Mouse (Mus musculus): ENCODE measurements around the gene Atp6v1d. TPM values are rescaled to one million over a fixed set of nuclear protein-coding genes. Genes with fewer than 3 reads are reported as not detected.

Atp6v1d gene
- polyA plus RNA-seq (2015; fragmentation: Nextera tagmentation; extraction: Ambion mirVana): 72.1 and 76.5 TPM in 2 replicates

DNA sequence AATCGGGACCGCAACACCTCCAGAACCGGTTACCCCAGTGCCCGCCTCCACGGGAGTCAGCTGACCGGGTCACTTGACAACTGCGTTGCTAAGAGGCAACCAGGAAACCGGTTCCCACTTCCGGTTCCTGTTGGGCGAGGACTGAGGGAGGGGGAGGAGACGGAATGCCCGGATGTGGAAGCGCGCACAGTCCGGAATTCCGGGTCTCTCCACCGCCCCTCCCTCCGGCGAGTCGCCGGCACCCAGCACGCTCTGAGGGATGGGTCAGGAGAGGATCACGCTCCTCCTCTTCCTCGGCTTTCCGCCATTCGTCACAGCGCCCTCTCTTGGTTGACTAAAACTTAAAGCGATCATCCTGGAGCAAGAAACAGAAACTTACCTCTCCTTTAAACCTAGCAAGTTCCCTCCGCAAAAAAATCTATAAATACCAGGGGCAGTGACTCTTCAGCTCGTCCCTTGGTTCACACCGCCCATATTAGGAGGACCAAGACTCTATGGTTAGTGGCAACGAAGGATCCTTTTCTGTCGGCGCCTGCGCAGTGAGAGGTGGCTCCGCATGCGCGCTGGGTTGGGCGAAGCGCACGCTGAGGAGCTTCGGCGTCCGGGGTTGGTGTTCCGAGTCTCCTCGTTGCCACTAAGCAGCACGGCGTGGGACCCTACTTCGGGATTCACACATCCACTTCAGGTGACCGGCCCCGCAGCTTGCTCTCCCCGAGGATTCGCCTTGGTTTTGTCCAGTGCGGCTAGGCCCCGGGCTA, at the start of gene Atp6v1d, which contains the start of gene Eif2s1:
Atp6v1d (minus strand) TSS at position 143 of the 758 bp plus-strand sequence.
Eif2s1 (plus strand) TSS at position 324 of the 758 bp plus-strand sequence.
- H3K9ac ChIP-seq (ENCODE audit: low read length): peak within 1 kb of the TSS; percentile 88
- H3K27me3 ChIP-seq (ENCODE audit: control insufficient read depth, insufficient read depth, low read length): no peaks in the 10 kb centered on the region
- H3K4me3 ChIP-seq (ENCODE audit: low read depth, low read length): peak within 1 kb of the TSS; percentile 75
- peak; percentile 100 for ATAC-seq (ENCODE audit: low FRiP score, low TSS enrichment)
- 0 out of 2 replicates have a peak, but pooled peaks cover 2% of the 10 kb centered on the region for H3K4me1 ChIP-seq (replicated peaks; ENCODE audit: control insufficient read depth, insufficient read depth)
- peak; percentile 100 for DNase-seq (ENCODE audit: low spot score)
- peak within 1 kb of the TSS; percentile 77 for H3K4me2 ChIP-seq (replicated peaks; ENCODE audit: low read depth)
- peak within 1 kb of the TSS; percentile 91 for H3K27ac ChIP-seq (replicated peaks)
- TF ChIP-seq EP300 (optimal IDR thresholded peaks at IDR 0.05) (peak; percentile 81), CTCF (IDR thresholded peaks at IDR 0.05; ENCODE audit: low read depth) (peak; percentile 92)
- H3K9me3 ChIP-seq (ENCODE audit: control insufficient read depth, low read length): no peaks in the 10 kb centered on the region
- WGBS: under 1% methylated on average over 55 of the region's 55 CpGs
- H3K36me3 ChIP-seq (ENCODE audit: control insufficient read depth, insufficient read depth, low read length): no peaks in the 10 kb centered on the region

DNA sequence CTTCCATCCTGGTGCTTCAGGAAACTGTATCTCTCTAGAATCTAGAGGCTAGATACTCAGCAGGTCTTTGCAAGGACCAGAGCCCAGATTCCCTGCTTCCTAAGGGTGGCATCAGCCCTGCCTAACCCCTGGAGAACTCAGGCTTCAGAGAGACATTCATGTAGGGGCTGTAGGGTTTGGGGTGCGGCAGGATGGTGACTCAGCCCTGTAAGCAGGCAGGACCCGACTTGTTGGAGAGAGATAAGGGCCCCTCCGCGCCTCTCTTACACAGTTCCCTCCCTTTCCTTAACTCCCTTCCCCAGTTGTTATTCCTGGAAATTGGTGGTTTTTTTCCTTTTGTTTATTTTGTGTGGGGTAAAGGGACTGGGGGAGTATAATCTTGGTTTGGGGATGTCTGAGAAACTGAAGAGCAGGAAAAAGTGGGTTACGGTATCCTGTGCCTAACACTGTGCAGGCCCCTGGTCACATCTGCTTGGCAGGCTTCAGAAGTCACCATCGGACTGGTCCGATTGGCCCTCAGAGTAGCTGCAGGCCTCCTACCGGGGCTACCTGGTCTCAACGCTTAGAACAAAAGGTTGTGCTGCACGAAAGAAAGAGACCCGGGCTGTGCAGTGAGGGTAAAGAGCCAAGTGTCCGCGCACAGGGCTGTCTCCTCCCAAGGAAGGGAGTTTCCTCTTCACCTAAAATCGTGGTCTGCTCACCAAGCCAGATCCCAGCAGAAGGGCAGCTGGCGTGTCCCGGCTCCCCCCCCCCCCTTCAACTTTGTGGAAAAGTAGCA, 49.4 kb upstream of the Atp6v1d start:
- DNase-seq (ENCODE audit: low spot score) (peak; percentile 69), ATAC-seq (ENCODE audit: low FRiP score, low TSS enrichment) (peak; percentile 69)
- 16% methylated on average over 16 of the region's 16 CpGs for WGBS
- peak overlapping the region; percentile 66 for H3K4me2 ChIP-seq (replicated peaks; ENCODE audit: low read depth)
- TF ChIP-seq CTCF (IDR thresholded peaks at IDR 0.05; ENCODE audit: low read depth) (no peak), EP300 (optimal IDR thresholded peaks at IDR 0.05) (no peak)
- H3K9me3 ChIP-seq (ENCODE audit: control insufficient read depth, low read length): 0 out of 2 replicates have a peak, but pooled peaks cover 3% of the 10 kb centered on the region
- no peaks in the 10 kb centered on the region for H3K4me1 ChIP-seq (replicated peaks; ENCODE audit: control insufficient read depth, insufficient read depth)
- H3K27me3 ChIP-seq (ENCODE audit: control insufficient read depth, insufficient read depth, low read length): no peaks in the 10 kb centered on the region
- no peaks in the 10 kb centered on the region for H3K36me3 ChIP-seq (ENCODE audit: control insufficient read depth, insufficient read depth, low read length)
- H3K9ac ChIP-seq (ENCODE audit: low read length): peak overlapping the region; percentile 53
- peak overlapping the region; percentile 40 for H3K4me3 ChIP-seq (ENCODE audit: low read depth, low read length)
- peak overlapping the region; percentile 87 for H3K27ac ChIP-seq (replicated peaks)

DNA sequence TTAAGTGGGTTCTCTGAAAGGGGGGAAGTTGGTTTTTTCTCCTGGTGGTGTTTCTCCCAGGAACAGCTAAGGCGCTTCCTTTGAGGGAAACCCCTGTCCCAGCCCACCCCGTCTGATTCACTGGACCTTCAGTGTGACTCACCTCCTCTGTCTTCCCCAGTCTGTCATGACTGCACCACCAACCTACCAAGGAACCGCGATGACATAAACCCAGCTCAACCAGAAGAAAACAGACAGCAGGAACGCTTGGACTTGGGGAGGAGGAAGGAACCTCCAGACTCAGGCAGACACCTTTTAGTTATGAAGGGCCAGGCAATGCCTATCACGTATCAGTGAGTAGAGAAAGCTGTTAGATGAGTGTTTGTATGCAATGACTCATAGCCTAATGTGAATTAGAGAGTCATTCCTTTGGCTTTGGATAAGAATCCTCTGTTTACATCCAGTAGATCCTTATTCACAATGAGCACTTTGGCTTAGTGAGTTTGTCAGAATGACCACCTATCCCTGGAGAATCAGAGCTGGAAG, 46.7 kb upstream of the Atp6v1d start:
- Histone ChIP-seq H3K27me3 (ENCODE audit: control insufficient read depth, insufficient read depth, low read length) (no peaks in the 10 kb centered on the region), H3K4me1 (replicated peaks; ENCODE audit: control insufficient read depth, insufficient read depth) (no peaks in the 10 kb centered on the region), H3K4me3 (ENCODE audit: low read depth, low read length) (no peak overlapping the region), H3K36me3 (ENCODE audit: control insufficient read depth, insufficient read depth, low read length) (no peaks in the 10 kb centered on the region), H3K9ac (ENCODE audit: low read length) (no peak overlapping the region), H3K27ac (replicated peaks) (peak overlapping the region; percentile 40; the same call in 1 of the 2 replicates), H3K4me2 (replicated peaks; ENCODE audit: low read depth) (no peak overlapping the region), H3K9me3 (ENCODE audit: control insufficient read depth, low read length) (0 out of 2 replicates have a peak, but pooled peaks cover 3% of the 10 kb centered on the region)
- ATAC-seq (ENCODE audit: low FRiP score, low TSS enrichment) (peak; percentile 11; the same call in 1 of the 2 replicates), DNase-seq (ENCODE audit: low spot score) (peak; percentile 23)
- TF ChIP-seq EP300 (optimal IDR thresholded peaks at IDR 0.05): no peak
- TF ChIP-seq CTCF (IDR thresholded peaks at IDR 0.05; ENCODE audit: low read depth): no peak
- 56% methylated on average over 6 of the region's 6 CpGs for WGBS

DNA sequence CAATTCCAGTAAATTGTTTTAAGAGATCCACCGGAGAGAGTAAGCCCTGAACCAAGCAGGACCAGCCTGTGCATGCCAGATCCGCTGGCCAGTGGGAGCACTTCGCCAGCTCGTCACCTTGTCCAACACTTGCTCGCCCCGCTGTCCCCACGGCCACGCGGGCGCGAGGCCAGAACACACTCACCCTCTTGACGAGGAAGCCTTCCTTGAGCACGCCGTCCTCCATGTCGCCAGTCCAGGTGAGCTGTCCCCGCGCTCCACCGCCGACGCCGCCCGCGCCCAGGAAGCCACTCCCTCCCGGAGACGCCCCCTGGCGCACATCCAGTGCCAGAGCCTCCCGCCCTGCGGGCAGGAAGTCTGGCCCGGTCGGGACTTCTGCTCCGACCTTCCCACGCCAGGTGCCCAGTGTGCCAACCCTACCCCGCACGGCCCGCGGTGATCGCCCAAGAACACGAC, 45.3 kb upstream of the Atp6v1d start, which contains the start of gene Plek2:
Plek2 (minus strand) TSS at position 258 of the 456 bp plus-strand sequence.
- Histone ChIP-seq H3K4me2 (replicated peaks; ENCODE audit: low read depth) (peak within 1 kb of the TSS; percentile 66), H3K36me3 (ENCODE audit: control insufficient read depth, insufficient read depth, low read length) (no peaks in the 10 kb centered on the region), H3K27ac (replicated peaks) (peak within 1 kb of the TSS; percentile 40), H3K9me3 (ENCODE audit: control insufficient read depth, low read length) (0 out of 2 replicates have a peak, but pooled peaks cover 3% of the 10 kb centered on the region), H3K4me3 (ENCODE audit: low read depth, low read length) (peak within 1 kb of the TSS; percentile 48), H3K9ac (ENCODE audit: low read length) (peak within 1 kb of the TSS; percentile 65), H3K4me1 (replicated peaks; ENCODE audit: control insufficient read depth, insufficient read depth) (no peaks in the 10 kb centered on the region), H3K27me3 (ENCODE audit: control insufficient read depth, insufficient read depth, low read length) (no peaks in the 10 kb centered on the region)
- WGBS: 2% methylated on average over 35 of the region's 38 CpGs
- TF ChIP-seq CTCF (IDR thresholded peaks at IDR 0.05; ENCODE audit: low read depth) (peak; percentile 67), EP300 (optimal IDR thresholded peaks at IDR 0.05) (no peak)
- DNase-seq (ENCODE audit: low spot score): peak; percentile 94
- peak; percentile 73 for ATAC-seq (ENCODE audit: low FRiP score, low TSS enrichment)

DNA sequence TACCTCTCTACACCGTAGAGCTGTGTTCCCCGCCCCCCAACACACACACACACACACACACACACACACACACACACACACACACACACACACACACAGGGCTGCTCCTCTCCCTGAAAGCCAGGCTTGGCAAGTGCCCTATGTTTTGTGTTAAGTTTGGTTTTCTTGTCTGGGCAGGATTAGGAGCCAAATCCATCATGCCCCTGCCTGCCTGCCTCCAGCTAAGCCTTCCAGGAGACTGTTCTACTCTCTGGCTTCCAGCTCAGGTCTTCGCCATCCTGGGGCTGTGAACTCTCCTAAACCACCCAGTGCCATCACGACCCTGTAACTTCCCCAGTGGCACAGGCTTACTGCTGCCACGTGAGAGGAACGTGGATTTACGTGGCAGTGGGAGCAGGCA, 43.1 kb upstream of the Atp6v1d start:
- H3K36me3 ChIP-seq (ENCODE audit: control insufficient read depth, insufficient read depth, low read length): no peaks in the 10 kb centered on the region
- peak overlapping the region; percentile 56; the same call in 1 of the 2 replicates for H3K27ac ChIP-seq (replicated peaks)
- H3K27me3 ChIP-seq (ENCODE audit: control insufficient read depth, insufficient read depth, low read length): no peaks in the 10 kb centered on the region
- no peak for TF ChIP-seq EP300 (optimal IDR thresholded peaks at IDR 0.05)
- TF ChIP-seq CTCF (IDR thresholded peaks at IDR 0.05; ENCODE audit: low read depth): no peak
- ATAC-seq (ENCODE audit: low FRiP score, low TSS enrichment) (no peak; the same call in 1 of the 2 replicates), DNase-seq (ENCODE audit: low spot score) (no peak)
- H3K9me3 ChIP-seq (ENCODE audit: control insufficient read depth, low read length): 0 out of 2 replicates have a peak, but pooled peaks cover 3% of the 10 kb centered on the region
- H3K4me1 ChIP-seq (replicated peaks; ENCODE audit: control insufficient read depth, insufficient read depth): no peaks in the 10 kb centered on the region
- no peak overlapping the region for H3K4me3 ChIP-seq (ENCODE audit: low read depth, low read length)
- peak overlapping the region; percentile 36 for H3K4me2 ChIP-seq (replicated peaks; ENCODE audit: low read depth)
- WGBS: 64% methylated on average over 5 of the region's 7 CpGs
- no peak overlapping the region for H3K9ac ChIP-seq (ENCODE audit: low read length)
